Mouse (Mus musculus) forebrain, embryonic 13.5 days (tissue): ENCODE measurements around the gene Tsc22d3. TPM values are rescaled to one million over a fixed set of nuclear protein-coding genes. Genes with fewer than 3 reads are reported as not detected.

Experiments used
- ATAC-seq: fragments of 200-750 bp; cut with Nextera tagmentation; 2 replicates; pipeline ENCODE4 v1.8.0; 2017
- H3K27ac ChIP-seq: fragments of 300-500 bp; sonication (generic); 2 replicates; pipeline ENCODE4 v1.5.1; 2015; ENCODE audit warnings: inconsistent platforms, mild to moderate bottlenecking, moderate library complexity
- H3K27me3 ChIP-seq: fragments of 300-500 bp; sonication (generic); 2 replicates; pipeline ENCODE4 v1.6.1; 2015; ENCODE audit warnings: mild to moderate bottlenecking, inconsistent platforms
- H3K36me3 ChIP-seq: fragments of 300-500 bp; sonication (generic); 2 replicates; pipeline ENCODE4 v1.6.1; 2015; ENCODE audit warnings: mild to moderate bottlenecking, inconsistent platforms; ENCODE audit not compliant: poor library complexity, severe bottlenecking
- H3K4me1 ChIP-seq: fragments of 300-500 bp; sonication (generic); 2 replicates; pipeline ENCODE4 v1.6.1; 2015; ENCODE audit warnings: inconsistent platforms
- H3K4me2 ChIP-seq: fragments of 300-500 bp; sonication (generic); 2 replicates; pipeline ENCODE4 v1.6.1; 2015; ENCODE audit warnings: inconsistent platforms, mild to moderate bottlenecking, moderate library complexity
- H3K4me3 ChIP-seq: fragments of 300-500 bp; sonication (generic); 2 replicates; pipeline ENCODE4 v1.5.1; 2015; ENCODE audit warnings: mild to moderate bottlenecking, inconsistent platforms
- H3K9ac ChIP-seq: fragments of 300-500 bp; sonication (generic); 2 replicates; pipeline ENCODE4 v1.6.1; 2015; ENCODE audit warnings: mild to moderate bottlenecking, inconsistent platforms
- H3K9me3 ChIP-seq: fragments of 300-500 bp; sonication (generic); replicated peaks from 2 replicates; pipeline ENCODE4 v1.6.1; 2016; ENCODE audit warnings: inconsistent platforms
- WGBS: fragments of 180-500 bp; shearing (Covaris S2); methylation state at CpG from one replicate; pipeline ENCODE4 v1.1.7; 2015; 5-methylcytosine and 5-hydroxymethylcytosine counted together
- polyA plus RNA-seq: library from polyadenylated mRNA; unstranded; fragments of >200 nt; fragmentation: Nextera tagmentation; extraction: Ambion mirVana; gene quantifications from 2 replicates; pipeline ENCODE4 v1.2.1, GENCODE M21; 2015

Tsc22d3 gene
- polyA plus RNA-seq = 84.3 and 96.1 TPM in 2 replicates

DNA sequence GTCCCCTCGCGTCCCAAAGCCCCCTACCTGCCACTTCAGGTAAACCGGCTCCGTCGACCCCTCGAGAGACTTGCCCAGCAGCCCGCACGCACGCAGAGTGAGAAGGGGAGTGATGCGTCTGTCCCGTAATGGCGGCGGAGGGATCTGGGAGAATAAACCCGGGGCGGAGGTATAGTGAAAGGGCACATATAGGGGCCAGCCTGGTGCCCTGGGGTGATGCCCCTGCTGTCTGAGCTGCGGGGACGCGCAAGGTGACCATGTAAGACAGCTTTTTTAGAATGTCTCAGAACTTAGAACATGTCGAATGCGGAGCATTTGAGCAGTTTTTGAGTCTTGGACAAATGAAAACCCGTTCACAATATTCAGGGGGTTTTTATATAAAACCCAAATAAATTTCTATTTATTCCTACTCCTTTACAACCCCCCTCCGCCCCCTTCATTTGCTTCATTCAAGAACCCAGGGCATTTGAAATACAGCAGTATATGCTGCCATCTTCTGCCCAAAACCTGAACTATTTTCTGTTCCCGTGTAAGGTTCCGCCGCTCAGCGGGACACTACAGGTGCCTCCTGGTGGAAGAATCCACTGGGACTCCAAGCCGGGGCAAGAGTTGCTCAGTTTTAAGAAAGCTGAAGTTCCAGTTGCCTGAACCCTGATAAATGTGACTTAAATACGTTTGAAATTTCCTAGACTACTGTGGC is at the start of gene Tsc22d3:
TSS of gene Tsc22d3 (minus strand) at position 250 of the 700 bp plus-strand sequence.
- H3K9me3 ChIP-seq = no peaks in the 10 kb centered on the region
- H3K36me3 ChIP-seq = no peaks in the 10 kb centered on the region
- 26% methylated on average over 28 of the region's 28 CpGs for WGBS
- H3K27ac ChIP-seq = no peak within 1 kb of the TSS
- H3K9ac ChIP-seq = 0 out of 2 replicates have a peak within 1 kb of the TSS, but pooled peaks have one; percentile 12
- peak; percentile 68 for ATAC-seq
- H3K27me3 ChIP-seq = peaks cover 70% of the 10 kb centered on the region
- H3K4me2 ChIP-seq = peak within 1 kb of the TSS; percentile 80
- H3K4me1 ChIP-seq = no peaks in the 10 kb centered on the region
- peak within 1 kb of the TSS; percentile 49 for H3K4me3 ChIP-seq

- Histone ChIP-seq H3K36me3 (no peaks in the 10 kb centered on the region), H3K4me2 (no peak overlapping the region), H3K27ac (no peak overlapping the region), H3K27me3 (peaks cover 10% of the 10 kb centered on the region; the same call in 1 of the 2 replicates), H3K4me1 (no peaks in the 10 kb centered on the region), H3K9me3 (no peaks in the 10 kb centered on the region), H3K4me3 (no peak overlapping the region), H3K9ac (no peak overlapping the region)
- no peak for ATAC-seq
- 79% methylated on average over 2 of the region's 2 CpGs for WGBS
Measured at GRCm38 (mm10) chrX:140639592-140639991, 39.1 kb upstream of the Tsc22d3 start.

DNA sequence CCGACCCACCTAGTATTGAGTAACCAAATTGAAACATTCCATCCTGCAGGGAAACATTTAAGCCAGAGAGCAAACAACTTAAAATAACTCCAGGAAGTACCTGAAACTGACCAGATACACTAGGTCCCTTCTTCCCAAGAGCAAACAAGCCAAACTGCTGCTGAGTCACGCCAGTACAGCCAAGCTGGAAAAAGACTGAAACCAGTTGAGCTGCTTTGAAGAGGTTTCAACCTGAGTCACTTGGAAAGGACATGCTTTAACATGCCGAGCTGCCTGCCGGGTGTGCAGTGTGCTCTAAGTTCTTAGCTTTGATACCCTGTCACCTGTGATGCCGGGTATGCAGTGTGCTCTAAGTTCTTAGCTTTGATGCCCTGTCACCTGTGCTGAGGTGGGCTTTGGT is 37.6 kb upstream of the Tsc22d3 start:
- H3K27ac ChIP-seq = no peak overlapping the region
- no peak for ATAC-seq
- 84% methylated on average over 5 of the region's 5 CpGs for WGBS

GRCm38 (mm10) chrX:140624875-140625594 is 24.6 kb upstream of the Tsc22d3 start:
- H3K9ac ChIP-seq = no peak overlapping the region
- no peaks in the 10 kb centered on the region for H3K4me1 ChIP-seq
- WGBS = 71% methylated on average over 12 of the region's 12 CpGs
- no peaks in the 10 kb centered on the region for H3K9me3 ChIP-seq
- H3K27ac ChIP-seq = no peak overlapping the region
- ATAC-seq = no peak
- H3K4me2 ChIP-seq = no peak overlapping the region
- H3K36me3 ChIP-seq = no peaks in the 10 kb centered on the region
- H3K4me3 ChIP-seq = no peak overlapping the region
- peaks cover 15% of the 10 kb centered on the region; the same call in 1 of the 2 replicates for H3K27me3 ChIP-seq

More for the DNA sequence above, 37.6 kb upstream of the Tsc22d3 start:
- no peaks in the 10 kb centered on the region for H3K4me1 ChIP-seq
- no peaks in the 10 kb centered on the region for H3K9me3 ChIP-seq
- H3K4me3 ChIP-seq = no peak overlapping the region
- peaks cover 7% of the 10 kb centered on the region; the same call in 1 of the 2 replicates for H3K27me3 ChIP-seq
- no peak overlapping the region for H3K4me2 ChIP-seq
- no peak overlapping the region for H3K9ac ChIP-seq
- H3K36me3 ChIP-seq = no peaks in the 10 kb centered on the region

GRCm38 (mm10) chrX:140609938-140610337 is 9.5 kb upstream of the Tsc22d3 start:
- WGBS = 90% methylated on average over 4 of the region's 4 CpGs
- H3K9me3 ChIP-seq = no peaks in the 10 kb centered on the region
- no peak overlapping the region for H3K4me2 ChIP-seq
- no peak overlapping the region for H3K4me3 ChIP-seq
- no peaks in the 10 kb centered on the region for H3K36me3 ChIP-seq
- no peak overlapping the region for H3K9ac ChIP-seq
- peaks cover 20% of the 10 kb centered on the region; the same call in 1 of the 2 replicates for H3K27me3 ChIP-seq
- H3K4me1 ChIP-seq = no peaks in the 10 kb centered on the region
- ATAC-seq = no peak
- H3K27ac ChIP-seq = no peak overlapping the region

- Histone ChIP-seq H3K27me3 (peaks cover 62% of the 10 kb centered on the region), H3K9ac (no peak overlapping the region), H3K9me3 (no peaks in the 10 kb centered on the region), H3K4me1 (no peaks in the 10 kb centered on the region), H3K27ac (no peak overlapping the region), H3K4me3 (no peak overlapping the region), H3K4me2 (no peak overlapping the region), H3K36me3 (no peaks in the 10 kb centered on the region)
- 71% methylated on average over 3 of the region's 3 CpGs for WGBS
- no peak for ATAC-seq
Measured at GRCm38 (mm10) chrX:140601884-140602283, 1.4 kb upstream of the Tsc22d3 start.

GRCm38 (mm10) chrX:140601311-140601710 is 852 bp upstream of the Tsc22d3 start:
- Histone ChIP-seq H3K9me3 (no peaks in the 10 kb centered on the region), H3K4me3 (no peak overlapping the region), H3K27me3 (peaks cover 65% of the 10 kb centered on the region), H3K36me3 (no peaks in the 10 kb centered on the region), H3K4me1 (no peaks in the 10 kb centered on the region), H3K4me2 (no peak overlapping the region), H3K9ac (no peak overlapping the region), H3K27ac (no peak overlapping the region)
- ATAC-seq = no peak
- 68% methylated on average over 4 of the region's 4 CpGs for WGBS

DNA sequence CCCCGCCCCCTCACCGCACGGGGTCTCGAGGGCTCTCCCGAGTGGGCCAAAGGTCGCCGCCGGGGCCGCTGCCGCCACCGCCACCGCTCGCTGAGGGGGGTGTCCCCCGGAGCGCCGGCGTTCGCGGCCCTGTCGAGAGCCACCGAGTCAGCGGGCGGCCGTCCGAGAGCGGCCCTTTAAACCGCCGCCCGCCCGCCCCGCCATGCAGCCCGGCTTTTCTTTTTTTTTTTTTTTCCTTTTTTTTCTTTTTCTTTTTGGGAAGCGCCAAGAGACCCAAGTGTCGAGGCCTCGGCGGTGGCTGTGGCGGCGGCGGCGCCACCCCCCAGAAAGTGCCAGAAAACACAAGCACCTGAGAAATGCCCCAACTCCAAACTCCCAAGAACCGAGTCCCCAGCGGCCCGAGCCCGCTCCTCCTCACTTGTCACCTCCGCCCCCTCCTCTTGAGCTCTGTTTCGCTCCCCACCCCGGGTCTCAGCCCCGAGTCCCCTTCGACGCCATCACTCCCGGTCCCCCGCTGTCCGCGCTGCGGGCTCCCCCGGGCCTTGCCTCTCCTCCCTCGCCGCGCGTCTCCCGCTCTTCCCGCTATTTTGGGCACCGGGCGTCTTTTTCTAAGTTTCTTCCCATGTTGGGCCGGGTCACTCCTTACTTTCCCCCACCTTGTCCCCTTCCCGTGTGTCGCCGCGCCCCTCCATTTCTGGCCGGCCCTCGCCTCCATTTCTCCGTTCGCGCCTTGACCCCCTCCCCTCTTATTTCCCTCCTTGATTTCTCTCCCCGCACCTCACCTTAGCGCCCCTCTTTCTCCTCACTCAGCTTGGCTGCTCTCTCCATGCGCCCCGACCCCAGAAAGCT is 674 bp downstream of the Tsc22d3 start:
- ATAC-seq = no peak; the same call in 1 of the 2 replicates
- no peaks in the 10 kb centered on the region for H3K9me3 ChIP-seq
- H3K4me1 ChIP-seq = no peaks in the 10 kb centered on the region
- H3K4me2 ChIP-seq = peak overlapping the region; percentile 80
- peaks cover 74% of the 10 kb centered on the region for H3K27me3 ChIP-seq
- 0 out of 2 replicates have a peak overlapping the region, but pooled peaks have one; percentile 12 for H3K9ac ChIP-seq
- no peaks in the 10 kb centered on the region for H3K36me3 ChIP-seq
- 19% methylated on average over 49 of the region's 78 CpGs for WGBS
- H3K27ac ChIP-seq = no peak overlapping the region
- H3K4me3 ChIP-seq = peak overlapping the region; percentile 49

DNA sequence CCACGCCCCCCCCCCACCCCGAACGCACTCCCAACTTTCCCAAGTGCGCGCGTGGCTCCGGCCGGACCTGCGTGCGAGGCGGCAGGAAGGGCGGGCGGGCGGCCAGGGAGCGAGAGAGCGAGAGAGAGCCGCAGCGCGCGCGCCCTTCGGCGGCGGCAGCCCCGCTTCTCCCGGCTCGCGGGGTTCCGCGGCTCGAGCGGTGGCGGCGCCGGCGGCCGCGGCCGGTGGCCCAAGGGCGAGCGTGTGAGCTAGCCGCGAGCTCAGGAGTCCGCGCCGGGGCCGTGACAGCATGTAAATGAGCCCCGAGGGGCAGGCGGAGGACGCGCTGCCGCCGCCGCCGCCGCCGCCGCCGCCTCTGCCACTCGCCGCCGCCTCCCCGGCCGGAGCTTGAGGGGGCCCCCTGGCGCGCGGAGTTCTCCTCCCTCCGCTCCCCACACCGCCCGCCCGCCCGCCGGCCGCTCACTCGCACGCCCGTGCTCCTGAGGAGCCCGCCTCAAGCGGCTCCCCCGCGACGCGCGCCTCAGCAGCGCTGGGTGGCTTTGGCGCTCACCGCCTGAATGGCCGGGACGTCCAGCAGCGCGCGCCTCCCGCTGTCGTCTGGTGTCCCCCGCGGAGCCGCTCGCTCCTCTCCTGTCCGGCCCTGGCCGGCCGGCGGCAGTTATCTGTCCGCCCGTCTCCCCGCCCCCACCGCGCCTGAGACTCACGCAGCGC is 1.5 kb downstream of the Tsc22d3 start:
- no peaks in the 10 kb centered on the region for H3K4me1 ChIP-seq
- H3K4me3 ChIP-seq = peak overlapping the region; percentile 49
- 0 out of 2 replicates have a peak overlapping the region, but pooled peaks have one; percentile 40 for H3K9ac ChIP-seq
- H3K36me3 ChIP-seq = no peaks in the 10 kb centered on the region
- H3K9me3 ChIP-seq = no peaks in the 10 kb centered on the region
- under 1% methylated on average over 15 of the region's 109 CpGs for WGBS
- peak overlapping the region; percentile 80 for H3K4me2 ChIP-seq
- peaks cover 71% of the 10 kb centered on the region for H3K27me3 ChIP-seq
- peak; percentile 85 for ATAC-seq
- no peak overlapping the region for H3K27ac ChIP-seq

DNA sequence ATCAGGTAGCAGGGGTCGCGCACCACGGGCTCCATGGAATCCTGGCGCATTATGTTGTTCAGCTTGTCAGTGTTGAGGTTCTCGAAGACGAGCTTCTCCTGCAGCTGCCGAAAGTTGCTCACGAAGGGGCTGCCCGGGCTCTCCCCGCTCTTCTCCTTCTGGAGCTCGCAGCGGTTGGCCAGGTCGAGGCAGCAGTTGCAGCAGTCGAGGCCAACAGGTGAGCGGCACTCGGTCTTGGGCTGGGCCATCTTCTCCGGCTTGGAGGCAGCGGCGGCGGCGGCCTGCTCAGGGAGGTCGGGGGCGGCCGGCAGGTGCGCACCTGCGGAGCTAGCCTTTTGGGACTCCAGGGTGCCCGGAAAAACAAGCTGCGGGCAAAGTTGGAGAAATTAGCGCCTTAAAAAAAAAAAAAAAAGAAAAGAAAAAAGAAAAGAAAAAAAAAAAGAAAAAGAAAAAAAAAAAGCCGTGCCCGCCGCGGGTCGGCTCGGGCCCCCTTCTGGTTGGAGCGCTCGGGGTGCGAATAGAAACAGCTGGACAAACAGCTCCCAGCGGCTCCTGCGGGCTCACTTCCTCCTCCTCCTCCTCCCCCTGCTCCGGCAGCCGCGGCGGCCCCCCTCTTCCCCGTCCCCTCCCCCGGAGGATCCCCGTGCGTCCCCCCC is 2.1 kb downstream of the Tsc22d3 start:
- 16% methylated on average over 35 of the region's 48 CpGs for WGBS
- Histone ChIP-seq H3K9me3 (no peaks in the 10 kb centered on the region), H3K36me3 (no peaks in the 10 kb centered on the region), H3K4me2 (peak overlapping the region; percentile 80), H3K4me3 (peak overlapping the region; percentile 49), H3K27ac (no peak overlapping the region), H3K9ac (no peak overlapping the region), H3K4me1 (no peaks in the 10 kb centered on the region), H3K27me3 (peaks cover 69% of the 10 kb centered on the region)
- ATAC-seq = 0 out of 2 replicates have a peak, but pooled peaks have one; percentile 8

DNA sequence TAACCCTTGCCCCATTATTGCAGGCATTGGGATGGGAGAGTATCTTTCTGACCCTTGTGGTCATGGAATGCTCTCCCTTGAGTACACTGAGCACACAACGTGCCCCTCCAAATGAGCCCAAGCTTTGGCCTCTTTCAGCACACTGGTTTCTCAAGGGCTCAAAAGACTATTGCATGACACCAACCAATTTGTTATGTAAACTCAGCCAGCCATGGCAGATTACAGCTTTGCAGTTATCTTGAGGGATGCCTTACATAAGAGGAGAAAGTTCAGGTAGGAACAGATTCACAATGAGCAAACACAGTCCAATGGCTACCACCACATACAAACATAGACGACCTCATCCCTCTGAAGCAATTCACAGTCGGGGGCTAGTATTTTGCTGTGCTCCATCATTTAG is 9.3 kb downstream of the Tsc22d3 start:
- H3K4me1 ChIP-seq = no peaks in the 10 kb centered on the region
- H3K27me3 ChIP-seq = peaks cover 62% of the 10 kb centered on the region
- H3K27ac ChIP-seq = no peak overlapping the region
- no peak for ATAC-seq
- WGBS = 79% methylated on average over 3 of the region's 3 CpGs
- H3K4me2 ChIP-seq = no peak overlapping the region
- H3K9ac ChIP-seq = no peak overlapping the region
- no peaks in the 10 kb centered on the region for H3K9me3 ChIP-seq
- H3K4me3 ChIP-seq = no peak overlapping the region
- H3K36me3 ChIP-seq = no peaks in the 10 kb centered on the region
